Mouse (Mus musculus) heart, embryonic 16.5 days (tissue): ENCODE data around the gene Lonp2. TPM values are rescaled to one million over a fixed set of nuclear protein-coding genes. Genes with fewer than 3 reads are reported as not detected.
A peak's percentile ranks its signal among the peaks of the same experiment; 100 is the strongest.

ENCODE experiments used
- ATAC-seq: fragments of 200-750 bp; cut with Nextera tagmentation; replicated peaks from 2 replicates; pipeline ENCODE4 v1.8.0; 2017; ENCODE audit warnings: moderate number of reproducible peaks; ENCODE audit not compliant: insufficient read depth, low FRiP score; ENCODE audit errors: extremely low read depth
- H3K27ac ChIP-seq: fragments of 300-500 bp; sonication (generic); 2 replicates; pipeline ENCODE4 v1.5.1; 2014; ENCODE audit warnings: mild to moderate bottlenecking, low read length, control low read depth, moderate library complexity
- H3K27me3 ChIP-seq: fragments of 300-500 bp; sonication (generic); 2 replicates; pipeline ENCODE4 v1.6.1; 2014; ENCODE audit warnings: low read length, mixed read lengths; ENCODE audit not compliant: control insufficient read depth, insufficient read depth
- H3K36me3 ChIP-seq: fragments of 300-500 bp; sonication (generic); 2 replicates; pipeline ENCODE4 v1.6.1; 2014; ENCODE audit not compliant: control insufficient read depth, insufficient read depth
- H3K4me1 ChIP-seq: fragments of 300-500 bp; sonication (generic); 2 replicates; pipeline ENCODE4 v1.6.1; 2014; ENCODE audit warnings: low read length, mixed read lengths; ENCODE audit not compliant: control insufficient read depth, insufficient read depth
- H3K4me2 ChIP-seq: fragments of 300-500 bp; sonication (generic); 2 replicates; pipeline ENCODE4 v1.6.1; 2014; ENCODE audit warnings: low read depth, mild to moderate bottlenecking, control low read depth, low read length
- H3K4me3 ChIP-seq: fragments of 300-500 bp; sonication (generic); 2 replicates; pipeline ENCODE4 v1.5.1; 2014; ENCODE audit warnings: mild to moderate bottlenecking, control low read depth, low read length
- H3K9ac ChIP-seq: fragments of 300-500 bp; sonication (generic); 2 replicates; pipeline ENCODE4 v1.6.1; 2014; ENCODE audit warnings: low read length, control low read depth
- H3K9me3 ChIP-seq: fragments of 300-500 bp; sonication (generic); replicated peaks from 2 replicates; pipeline ENCODE4 v1.6.1; 2016; ENCODE audit warnings: low read length; ENCODE audit not compliant: control insufficient read depth
- WGBS: fragments of 180-500 bp; shearing (Covaris S2); extraction: QIAGEN DNeasy Blood & Tissue Kit; methylation state at CpG from one replicate; pipeline ENCODE4 v1.1.7; 2014; 5-methylcytosine and 5-hydroxymethylcytosine counted together
- polyA plus RNA-seq: library from polyadenylated mRNA; unstranded; fragments of >200 nt; fragmentation: Nextera tagmentation; extraction: Ambion mirVana; gene quantifications from 2 replicates; pipeline ENCODE4 v1.2.1, GENCODE M21; 2015

Gene Lonp2
- 67.0 and 71.9 TPM in 2 replicates for polyA plus RNA-seq

- peak; percentile 100 for ATAC-seq
- peak within 1 kb of the TSS; percentile 98 for H3K4me3 ChIP-seq
- H3K4me1 ChIP-seq = peaks cover 19% of the 10 kb centered on the region
- peak within 1 kb of the TSS; percentile 93 for H3K9ac ChIP-seq
- H3K27me3 ChIP-seq = no peaks in the 10 kb centered on the region
- peak within 1 kb of the TSS; percentile 85 for H3K27ac ChIP-seq
- under 1% methylated on average over 62 of the region's 62 CpGs for WGBS
- no peaks in the 10 kb centered on the region for H3K36me3 ChIP-seq
- H3K9me3 ChIP-seq = no peaks in the 10 kb centered on the region
- peak within 1 kb of the TSS; percentile 77 for H3K4me2 ChIP-seq
These were observed at the start of gene Lonp2 for GRCm38 (mm10) chr8:86623911-86624731. TSS of gene Lonp2 (plus strand) at chr8:86624043.

GRCm38 (mm10) chr8:86577547-86577946 is 46.3 kb upstream of the Lonp2 start:
- H3K9ac ChIP-seq = no peak overlapping the region
- H3K4me2 ChIP-seq = no peak overlapping the region
- no peak overlapping the region for H3K27ac ChIP-seq
- H3K36me3 ChIP-seq = no peaks in the 10 kb centered on the region
- H3K27me3 ChIP-seq = no peaks in the 10 kb centered on the region
- 83% methylated on average over 8 of the region's 8 CpGs for WGBS
- ATAC-seq = no peak
- H3K4me1 ChIP-seq = peaks cover 5% of the 10 kb centered on the region
- H3K4me3 ChIP-seq = no peak overlapping the region
- no peaks in the 10 kb centered on the region for H3K9me3 ChIP-seq

GRCm38 (mm10) chr8:86578076-86578475 is 45.8 kb upstream of the Lonp2 start:
- 18% methylated on average over 9 of the region's 9 CpGs for WGBS
- Histone ChIP-seq H3K36me3 (no peaks in the 10 kb centered on the region), H3K27me3 (no peaks in the 10 kb centered on the region), H3K4me1 (peaks cover 5% of the 10 kb centered on the region), H3K4me2 (no peak overlapping the region), H3K9me3 (no peaks in the 10 kb centered on the region), H3K9ac (no peak overlapping the region), H3K4me3 (no peak overlapping the region), H3K27ac (no peak overlapping the region)
- no peak for ATAC-seq

- ATAC-seq = no peak
These were observed 45.1 kb upstream of the Lonp2 start for GRCm38 (mm10) chr8:86578693-86579092.

GRCm38 (mm10) chr8:86580458-86580857 is 43.4 kb upstream of the Lonp2 start, which contains the start of gene Abcc12:
TSS of gene Abcc12 (minus strand) at chr8:86580686.
- no peaks in the 10 kb centered on the region for H3K27me3 ChIP-seq
- no peak for ATAC-seq

More at GRCm38 (mm10) chr8:86578693-86579092, 45.1 kb upstream of the Lonp2 start:
- no peaks in the 10 kb centered on the region for H3K27me3 ChIP-seq
- peaks cover 5% of the 10 kb centered on the region for H3K4me1 ChIP-seq
- WGBS = 63% methylated on average over 8 of the region's 8 CpGs
- H3K9me3 ChIP-seq = no peaks in the 10 kb centered on the region
- no peak overlapping the region for H3K4me2 ChIP-seq
- no peak overlapping the region for H3K9ac ChIP-seq
- no peak overlapping the region for H3K27ac ChIP-seq
- H3K4me3 ChIP-seq = no peak overlapping the region
- no peaks in the 10 kb centered on the region for H3K36me3 ChIP-seq

GRCm38 (mm10) chr8:86581921-86582331 is 41.9 kb upstream of the Lonp2 start:
- 74% methylated on average over 4 of the region's 4 CpGs for WGBS
- Histone ChIP-seq H3K4me1 (peaks cover 5% of the 10 kb centered on the region), H3K36me3 (no peaks in the 10 kb centered on the region), H3K9ac (no peak overlapping the region), H3K4me2 (no peak overlapping the region), H3K27me3 (no peaks in the 10 kb centered on the region), H3K27ac (no peak overlapping the region), H3K4me3 (no peak overlapping the region), H3K9me3 (no peaks in the 10 kb centered on the region)
- no peak for ATAC-seq

More at GRCm38 (mm10) chr8:86580458-86580857, 43.4 kb upstream of the Lonp2 start, which contains the start of gene Abcc12:
- Histone ChIP-seq H3K4me1 (peaks cover 5% of the 10 kb centered on the region), H3K36me3 (no peaks in the 10 kb centered on the region), H3K9me3 (no peaks in the 10 kb centered on the region), H3K4me2 (no peak within 1 kb of the TSS), H3K4me3 (no peak within 1 kb of the TSS), H3K9ac (no peak within 1 kb of the TSS), H3K27ac (no peak within 1 kb of the TSS)

GRCm38 (mm10) chr8:86585118-86585517 is 38.7 kb upstream of the Lonp2 start:
- Histone ChIP-seq H3K9ac (0 out of 2 replicates have a peak overlapping the region, but pooled peaks have one; percentile 27), H3K36me3 (no peaks in the 10 kb centered on the region), H3K27me3 (no peaks in the 10 kb centered on the region), H3K4me3 (peak overlapping the region; percentile 52), H3K4me2 (peak overlapping the region; percentile 70), H3K4me1 (no peaks in the 10 kb centered on the region; the same call in 1 of the 2 replicates), H3K27ac (no peak overlapping the region), H3K9me3 (no peaks in the 10 kb centered on the region)
- 8% methylated on average over 11 of the region's 11 CpGs for WGBS
- peak; percentile 53; the same call in 1 of the 2 replicates for ATAC-seq

- no peaks in the 10 kb centered on the region for H3K9me3 ChIP-seq
- H3K27ac ChIP-seq = no peak overlapping the region
- H3K4me1 ChIP-seq = no peaks in the 10 kb centered on the region; the same call in 1 of the 2 replicates
- H3K4me3 ChIP-seq = peak overlapping the region; percentile 52
- 0 out of 2 replicates have a peak overlapping the region, but pooled peaks have one; percentile 27 for H3K9ac ChIP-seq
- no peaks in the 10 kb centered on the region for H3K36me3 ChIP-seq
- H3K4me2 ChIP-seq = peak overlapping the region; percentile 70
- no peaks in the 10 kb centered on the region for H3K27me3 ChIP-seq
- WGBS = 2% methylated on average over 16 of the region's 16 CpGs
- peak; percentile 74 for ATAC-seq
These were observed 38.3 kb upstream of the Lonp2 start for GRCm38 (mm10) chr8:86585532-86585931.

GRCm38 (mm10) chr8:86586058-86586457 is 37.8 kb upstream of the Lonp2 start:
- no peak overlapping the region for H3K4me3 ChIP-seq
- no peak overlapping the region for H3K9ac ChIP-seq
- no peaks in the 10 kb centered on the region for H3K36me3 ChIP-seq
- no peaks in the 10 kb centered on the region; the same call in 1 of the 2 replicates for H3K4me1 ChIP-seq
- no peaks in the 10 kb centered on the region for H3K9me3 ChIP-seq
- H3K27ac ChIP-seq = no peak overlapping the region
- ATAC-seq = no peak
- WGBS = 41% methylated on average over 5 of the region's 5 CpGs
- no peaks in the 10 kb centered on the region for H3K27me3 ChIP-seq
- no peak overlapping the region for H3K4me2 ChIP-seq
